Mouse (Mus musculus): ENCODE data around the gene Slirp. TPM values are rescaled to one million over a fixed set of nuclear protein-coding genes. Genes with fewer than 3 reads are reported as not detected.

Gene Slirp
- polyA plus RNA-seq, 1 experiment from 2014 or later, result 200 TPM

GRCm38 (mm10) chr12:87409123-87409522 is 34.6 kb upstream of the Slirp start:
- ATAC-seq, result no peak
- Histone ChIP-seq H3K4me3 (ENCODE audit: low read length) (no peak overlapping the region), H3K4me1 (ENCODE audit: control insufficient read depth, insufficient read depth, low read depth, low read length) (no peaks in the 10 kb centered on the region), H3K36me3 (ENCODE audit: control insufficient read depth, insufficient read depth, low read length) (no peaks in the 10 kb centered on the region), H3K9me3 (ENCODE audit: control insufficient read depth, low read length) (no peaks in the 10 kb centered on the region), H3K27ac (ENCODE audit: low read depth, low read length) (no peak overlapping the region), H3K27me3 (replicated peaks; ENCODE audit: control insufficient read depth, insufficient read depth, low read length) (no peaks in the 10 kb centered on the region), H3K9ac (ENCODE audit: low read depth, low read length) (no peak overlapping the region), H3K4me2 (ENCODE audit: low read length) (no peak overlapping the region)
- WGBS, result 89% methylated on average over 4 of the region's 4 CpGs

- H3K4me1 ChIP-seq (ENCODE audit: control insufficient read depth, insufficient read depth, low read depth, low read length), result no peaks in the 10 kb centered on the region
- no peak for ATAC-seq
- H3K9me3 ChIP-seq (ENCODE audit: control insufficient read depth, low read length), result no peaks in the 10 kb centered on the region
- H3K36me3 ChIP-seq (ENCODE audit: control insufficient read depth, insufficient read depth, low read length), result no peaks in the 10 kb centered on the region
- WGBS, result 62% methylated on average over 7 of the region's 7 CpGs
- no peaks in the 10 kb centered on the region for H3K27me3 ChIP-seq (replicated peaks; ENCODE audit: control insufficient read depth, insufficient read depth, low read length)
- no peak overlapping the region for H3K4me2 ChIP-seq (ENCODE audit: low read length)
- no peak overlapping the region for H3K4me3 ChIP-seq (ENCODE audit: low read length)
- H3K27ac ChIP-seq (ENCODE audit: low read depth, low read length), result no peak overlapping the region
- no peak overlapping the region for H3K9ac ChIP-seq (ENCODE audit: low read depth, low read length)
Measured at GRCm38 (mm10) chr12:87410999-87411398, 32.7 kb upstream of the Slirp start.

GRCm38 (mm10) chr12:87413179-87413790 is 30.4 kb upstream of the Slirp start:
- WGBS, result 30% methylated on average over 4 of the region's 4 CpGs
- peak; percentile 81 for ATAC-seq
- H3K4me1 ChIP-seq (ENCODE audit: control insufficient read depth, insufficient read depth, low read depth, low read length), result no peaks in the 10 kb centered on the region
- no peak overlapping the region for H3K4me2 ChIP-seq (ENCODE audit: low read length)
- no peaks in the 10 kb centered on the region for H3K9me3 ChIP-seq (ENCODE audit: control insufficient read depth, low read length)
- H3K27ac ChIP-seq (ENCODE audit: low read depth, low read length), result no peak overlapping the region
- no peak overlapping the region for H3K4me3 ChIP-seq (ENCODE audit: low read length)
- H3K9ac ChIP-seq (ENCODE audit: low read depth, low read length), result no peak overlapping the region
- no peaks in the 10 kb centered on the region for H3K36me3 ChIP-seq (ENCODE audit: control insufficient read depth, insufficient read depth, low read length)
- H3K27me3 ChIP-seq (replicated peaks; ENCODE audit: control insufficient read depth, insufficient read depth, low read length), result no peaks in the 10 kb centered on the region

GRCm38 (mm10) chr12:87415358-87415757 is 28.3 kb upstream of the Slirp start:
- H3K4me2 ChIP-seq (ENCODE audit: low read length), result no peak overlapping the region
- no peaks in the 10 kb centered on the region for H3K27me3 ChIP-seq (replicated peaks; ENCODE audit: control insufficient read depth, insufficient read depth, low read length)
- no peaks in the 10 kb centered on the region for H3K9me3 ChIP-seq (ENCODE audit: control insufficient read depth, low read length)
- no peaks in the 10 kb centered on the region for H3K36me3 ChIP-seq (ENCODE audit: control insufficient read depth, insufficient read depth, low read length)
- WGBS, result 82% methylated on average over 4 of the region's 4 CpGs
- peaks cover 9% of the 10 kb centered on the region for H3K4me1 ChIP-seq (ENCODE audit: control insufficient read depth, insufficient read depth, low read depth, low read length)
- no peak overlapping the region for H3K9ac ChIP-seq (ENCODE audit: low read depth, low read length)
- H3K27ac ChIP-seq (ENCODE audit: low read depth, low read length), result no peak overlapping the region
- no peak for ATAC-seq
- no peak overlapping the region for H3K4me3 ChIP-seq (ENCODE audit: low read length)

- H3K27me3 ChIP-seq (replicated peaks; ENCODE audit: control insufficient read depth, insufficient read depth, low read length), result no peaks in the 10 kb centered on the region
- H3K9ac ChIP-seq (ENCODE audit: low read depth, low read length), result no peak overlapping the region
- H3K9me3 ChIP-seq (ENCODE audit: control insufficient read depth, low read length), result no peaks in the 10 kb centered on the region
- no peak overlapping the region for H3K4me2 ChIP-seq (ENCODE audit: low read length)
- no peak overlapping the region for H3K27ac ChIP-seq (ENCODE audit: low read depth, low read length)
- H3K4me3 ChIP-seq (ENCODE audit: low read length), result no peak overlapping the region
- H3K36me3 ChIP-seq (ENCODE audit: control insufficient read depth, insufficient read depth, low read length), result no peaks in the 10 kb centered on the region
- 43% methylated on average over 7 of the region's 7 CpGs for WGBS
- ATAC-seq, result no peak
- peaks cover 9% of the 10 kb centered on the region for H3K4me1 ChIP-seq (ENCODE audit: control insufficient read depth, insufficient read depth, low read depth, low read length)
Measured at GRCm38 (mm10) chr12:87416690-87417089, 27.0 kb upstream of the Slirp start.

GRCm38 (mm10) chr12:87418921-87419320 is 24.8 kb upstream of the Slirp start:
- no peak overlapping the region for H3K4me3 ChIP-seq (ENCODE audit: low read length)
- peak overlapping the region; percentile 75 for H3K27ac ChIP-seq (ENCODE audit: low read depth, low read length)
- 14% methylated on average over 5 of the region's 5 CpGs for WGBS
- H3K36me3 ChIP-seq (ENCODE audit: control insufficient read depth, insufficient read depth, low read length), result no peaks in the 10 kb centered on the region
- no peaks in the 10 kb centered on the region for H3K9me3 ChIP-seq (ENCODE audit: control insufficient read depth, low read length)
- H3K4me2 ChIP-seq (ENCODE audit: low read length), result no peak overlapping the region
- H3K9ac ChIP-seq (ENCODE audit: low read depth, low read length), result no peak overlapping the region
- H3K27me3 ChIP-seq (replicated peaks; ENCODE audit: control insufficient read depth, insufficient read depth, low read length), result no peaks in the 10 kb centered on the region
- peak; percentile 92 for ATAC-seq
- H3K4me1 ChIP-seq (ENCODE audit: control insufficient read depth, insufficient read depth, low read depth, low read length), result peaks cover 9% of the 10 kb centered on the region

GRCm38 (mm10) chr12:87419974-87420485 is 23.7 kb upstream of the Slirp start:
- H3K36me3 ChIP-seq (ENCODE audit: control insufficient read depth, insufficient read depth, low read length), result no peaks in the 10 kb centered on the region
- H3K27ac ChIP-seq (ENCODE audit: low read depth, low read length), result no peak overlapping the region
- no peak overlapping the region for H3K9ac ChIP-seq (ENCODE audit: low read depth, low read length)
- peaks cover 9% of the 10 kb centered on the region for H3K4me1 ChIP-seq (ENCODE audit: control insufficient read depth, insufficient read depth, low read depth, low read length)
- H3K4me2 ChIP-seq (ENCODE audit: low read length), result no peak overlapping the region
- ATAC-seq, result no peak
- H3K9me3 ChIP-seq (ENCODE audit: control insufficient read depth, low read length), result no peaks in the 10 kb centered on the region
- H3K4me3 ChIP-seq (ENCODE audit: low read length), result no peak overlapping the region
- 66% methylated on average over 12 of the region's 12 CpGs for WGBS
- no peaks in the 10 kb centered on the region for H3K27me3 ChIP-seq (replicated peaks; ENCODE audit: control insufficient read depth, insufficient read depth, low read length)

GRCm38 (mm10) chr12:87421708-87422507 is 21.8 kb upstream of the Slirp start:
- H3K9me3 ChIP-seq (ENCODE audit: control insufficient read depth, low read length), result no peaks in the 10 kb centered on the region
- no peak for ATAC-seq
- peaks cover 6% of the 10 kb centered on the region; the same call in 1 of the 2 replicates for H3K36me3 ChIP-seq (ENCODE audit: control insufficient read depth, insufficient read depth, low read length)
- WGBS, result 57% methylated on average over 5 of the region's 5 CpGs
- H3K27ac ChIP-seq (ENCODE audit: low read depth, low read length), result no peak overlapping the region
- H3K4me2 ChIP-seq (ENCODE audit: low read length), result no peak overlapping the region
- H3K4me3 ChIP-seq (ENCODE audit: low read length), result no peak overlapping the region
- H3K9ac ChIP-seq (ENCODE audit: low read depth, low read length), result no peak overlapping the region
- H3K4me1 ChIP-seq (ENCODE audit: control insufficient read depth, insufficient read depth, low read depth, low read length), result peaks cover 9% of the 10 kb centered on the region
- H3K27me3 ChIP-seq (replicated peaks; ENCODE audit: control insufficient read depth, insufficient read depth, low read length), result no peaks in the 10 kb centered on the region

GRCm38 (mm10) chr12:87423700-87424099 is 20.0 kb upstream of the Slirp start:
- Histone ChIP-seq H3K4me2 (ENCODE audit: low read length) (no peak overlapping the region), H3K4me3 (ENCODE audit: low read length) (no peak overlapping the region), H3K36me3 (ENCODE audit: control insufficient read depth, insufficient read depth, low read length) (peaks cover 18% of the 10 kb centered on the region), H3K4me1 (ENCODE audit: control insufficient read depth, insufficient read depth, low read depth, low read length) (peaks cover 8% of the 10 kb centered on the region), H3K9ac (ENCODE audit: low read depth, low read length) (no peak overlapping the region), H3K9me3 (ENCODE audit: control insufficient read depth, low read length) (no peaks in the 10 kb centered on the region), H3K27ac (ENCODE audit: low read depth, low read length) (no peak overlapping the region), H3K27me3 (replicated peaks; ENCODE audit: control insufficient read depth, insufficient read depth, low read length) (no peaks in the 10 kb centered on the region)
- WGBS, result 24% methylated on average over 1 of the region's 1 CpGs
- ATAC-seq, result no peak

Data from hindbrain, embryonic 16.5 days (tissue).